Mouse (Mus musculus) adrenal gland (tissue): ENCODE measurements around the gene Med28.

Source experiments
- intact Hi-C: fragments of 180-260 bp; cut with DNase I; formaldehyde crosslinking; loops from one replicate; pipeline ENCODE4 v1.15.1; 2025

The Med28 gene

DNA sequence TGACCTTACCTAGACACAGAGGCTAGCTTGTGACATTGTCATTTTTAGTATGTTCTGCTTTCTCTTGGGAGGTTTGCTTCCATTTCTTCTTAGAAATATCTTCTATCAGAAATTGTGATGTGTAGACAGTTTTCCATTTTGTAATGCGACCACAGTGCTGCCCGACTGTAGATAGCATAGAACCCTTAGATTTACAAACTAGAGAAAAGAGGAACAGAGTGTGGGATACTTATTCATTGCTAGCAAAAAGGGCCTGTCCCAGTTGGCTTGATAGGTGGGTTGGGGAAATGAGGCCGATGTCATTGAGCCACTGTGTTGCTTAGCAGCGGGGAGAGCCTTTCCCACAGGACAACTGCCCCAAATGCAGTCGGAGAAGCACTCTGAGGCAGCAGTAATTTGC lies 22.5 kb upstream of the Med28 start:
- intact Hi-C loops = no loop called here

DNA sequence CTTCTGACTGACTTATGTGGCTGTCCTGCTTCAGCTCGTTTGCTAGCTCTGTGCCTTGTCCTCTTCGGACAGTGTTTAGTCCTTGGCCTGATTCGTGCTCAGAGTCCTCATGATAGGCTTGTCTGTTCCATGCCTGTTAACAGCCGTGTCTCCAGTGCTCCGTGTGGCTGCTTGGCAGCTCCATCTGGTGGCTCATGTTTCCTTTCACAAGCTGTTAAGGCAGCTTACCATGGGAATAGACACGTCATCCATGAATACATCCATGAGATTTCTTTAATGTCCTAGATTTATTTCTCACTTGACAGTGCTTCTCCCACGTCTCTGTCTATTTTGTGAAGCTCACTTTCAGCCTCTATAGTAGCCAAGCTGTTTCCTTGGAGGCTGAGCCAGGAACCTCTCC lies 10.0 kb upstream of the Med28 start:
- intact Hi-C loops = no loop called here

DNA sequence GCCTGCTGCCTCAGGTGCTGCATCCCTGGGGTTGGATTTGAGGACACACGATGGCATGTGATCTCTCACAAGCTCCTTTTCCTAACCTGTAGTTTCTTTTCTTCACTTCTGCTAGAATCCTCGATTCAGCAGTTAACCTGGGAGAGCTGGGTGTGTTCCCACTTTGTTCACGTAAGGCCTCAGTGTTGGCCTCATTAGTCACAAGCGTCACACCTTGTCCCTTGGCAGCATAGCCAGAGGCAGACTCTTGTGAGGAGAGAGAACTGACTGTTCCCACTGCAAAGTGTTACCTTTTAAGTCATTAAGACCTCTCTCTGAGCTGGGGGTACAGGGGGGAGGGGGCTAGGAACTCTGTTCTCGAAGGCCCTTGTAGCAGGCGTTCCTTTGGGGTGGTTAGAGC lies 7.1 kb upstream of the Med28 start:
- intact Hi-C loops = no loop called here

DNA sequence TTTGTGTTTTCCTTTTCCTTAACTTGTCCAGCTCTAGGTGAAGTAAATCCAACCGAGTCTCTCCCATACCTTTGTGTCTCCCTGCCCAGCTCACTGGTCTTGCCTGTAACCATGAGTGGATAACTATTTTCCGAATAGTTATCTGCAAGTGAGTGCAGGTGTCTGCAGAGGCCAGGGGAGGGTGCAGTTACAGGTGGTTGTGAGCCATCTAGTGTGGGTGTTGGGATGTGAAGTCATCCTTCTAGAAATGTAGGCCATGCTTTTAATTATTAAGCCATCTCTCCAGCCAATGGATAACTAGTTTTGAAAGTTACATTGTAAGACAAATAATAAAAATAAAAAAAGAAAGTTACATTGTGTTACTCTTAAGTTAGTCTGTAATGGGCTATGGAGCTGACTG lies 6.5 kb upstream of the Med28 start:
- intact Hi-C loops = no loop called here

DNA sequence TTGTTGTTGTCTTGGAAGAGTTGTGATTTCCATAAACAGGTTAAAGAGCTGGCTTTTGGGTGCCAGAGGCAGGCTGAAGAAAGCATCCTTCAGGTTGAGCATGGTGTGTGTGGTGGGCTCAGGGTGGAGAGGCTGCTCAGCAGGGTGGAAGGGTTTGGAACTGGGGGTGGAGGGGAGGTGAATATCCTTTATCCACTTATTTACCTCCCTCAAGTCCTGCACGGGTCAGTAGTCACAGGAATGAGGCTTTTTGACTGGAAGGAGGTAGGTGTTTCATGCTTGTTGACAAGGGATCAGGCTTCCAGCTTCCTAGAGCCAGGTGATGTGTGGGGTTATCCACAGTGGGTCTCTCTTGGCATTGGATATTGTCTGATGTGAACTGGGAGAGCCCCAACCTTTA lies 5.4 kb upstream of the Med28 start:
- intact Hi-C loops = no loop called here

DNA sequence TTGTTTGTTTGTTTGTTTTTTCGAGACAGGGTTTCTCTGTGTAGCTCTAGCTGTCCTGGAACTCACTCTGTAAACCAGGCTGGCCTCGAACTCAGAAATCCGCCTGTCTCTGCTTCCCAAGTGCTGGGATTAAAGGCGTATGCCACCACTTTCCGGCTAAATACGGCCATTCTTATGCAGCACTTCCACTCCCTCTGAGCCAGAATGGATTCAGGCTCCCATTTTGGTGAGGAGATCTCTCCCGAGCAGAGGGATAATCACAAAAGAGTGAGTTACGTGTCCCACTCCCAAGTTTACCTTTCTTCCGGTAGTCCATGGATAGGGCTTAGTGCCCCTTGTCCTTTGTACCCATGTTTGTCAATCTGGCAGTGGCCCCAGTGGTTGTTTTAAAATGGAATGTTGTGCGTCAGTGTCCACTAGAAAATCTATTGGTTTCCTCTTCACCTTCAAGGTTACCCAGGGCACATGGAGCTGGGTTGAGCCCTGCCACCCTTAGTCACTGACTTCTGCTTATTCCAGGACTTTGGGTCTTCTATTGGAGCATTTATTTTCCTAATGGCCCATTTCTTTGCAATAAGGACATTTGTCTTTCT lies 4.8 kb upstream of the Med28 start:
- intact Hi-C loops = no loop called here

DNA sequence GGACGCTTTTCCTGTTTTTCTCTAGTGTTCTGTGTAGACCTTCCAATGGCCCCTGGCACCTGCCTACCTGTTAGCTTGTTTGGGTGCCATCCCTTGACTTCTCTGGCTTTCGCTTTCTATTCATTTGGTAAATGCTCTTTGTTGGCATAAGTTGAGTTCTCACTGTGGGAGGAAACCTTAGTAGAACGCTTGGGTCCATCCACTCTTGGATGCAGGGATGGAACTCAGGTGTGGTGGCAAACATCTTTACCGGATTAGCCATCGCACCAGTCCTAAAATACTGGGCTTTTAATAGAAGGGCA lies 731 bp downstream of the Med28 start:
- intact Hi-C loops = loop anchor here (2.0 kb wide), 1 partner anchor 70 kb away; the partner anchor contains the start of gene Qdpr

DNA sequence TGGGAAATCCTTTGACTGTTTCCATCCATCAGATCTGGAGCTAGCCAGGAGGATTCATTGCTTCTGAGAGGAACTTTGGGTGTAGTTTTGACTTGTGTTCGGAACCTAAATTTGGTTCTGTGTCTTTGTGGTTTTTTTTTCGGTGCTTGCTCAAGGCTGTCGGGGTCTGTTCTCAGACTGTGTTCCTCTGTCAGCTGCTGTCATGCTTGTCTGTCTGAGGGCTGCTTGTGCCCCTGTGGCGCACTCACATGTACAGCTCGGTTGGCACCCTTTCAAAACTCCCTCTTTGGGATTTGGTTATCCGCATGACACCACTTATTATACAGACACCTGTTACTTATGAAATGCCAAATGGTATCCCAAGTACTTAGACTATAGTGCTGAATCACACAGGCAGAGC lies 1.6 kb downstream of the Med28 start:
- intact Hi-C loops = loop anchor here (2.0 kb wide), 1 partner anchor 71 kb away; the partner anchor contains the start of gene Qdpr

DNA sequence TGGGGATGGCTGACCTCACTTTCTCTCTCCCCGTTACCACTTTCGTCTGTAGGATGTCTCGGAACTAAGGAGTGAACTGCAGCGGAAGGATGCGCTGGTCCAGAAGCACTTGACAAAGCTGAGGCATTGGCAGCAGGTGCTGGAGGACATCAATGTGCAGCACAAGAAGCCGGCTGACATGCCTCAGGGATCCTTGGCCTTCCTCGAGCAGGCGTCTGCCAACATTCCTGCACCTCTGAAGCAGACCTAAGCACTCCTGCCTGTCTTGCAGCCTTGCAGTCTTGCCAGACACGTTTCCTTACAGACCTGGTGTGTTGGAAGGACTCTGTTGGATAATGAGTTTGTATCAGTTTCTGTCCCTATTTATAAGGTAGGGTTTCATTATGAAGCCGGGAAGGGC lies 5.1 kb downstream of the Med28 start:
- intact Hi-C loops = loop anchor here (5.0 kb wide), 1 partner anchor 33 kb away; the partner anchor contains the start of gene Lap3

DNA sequence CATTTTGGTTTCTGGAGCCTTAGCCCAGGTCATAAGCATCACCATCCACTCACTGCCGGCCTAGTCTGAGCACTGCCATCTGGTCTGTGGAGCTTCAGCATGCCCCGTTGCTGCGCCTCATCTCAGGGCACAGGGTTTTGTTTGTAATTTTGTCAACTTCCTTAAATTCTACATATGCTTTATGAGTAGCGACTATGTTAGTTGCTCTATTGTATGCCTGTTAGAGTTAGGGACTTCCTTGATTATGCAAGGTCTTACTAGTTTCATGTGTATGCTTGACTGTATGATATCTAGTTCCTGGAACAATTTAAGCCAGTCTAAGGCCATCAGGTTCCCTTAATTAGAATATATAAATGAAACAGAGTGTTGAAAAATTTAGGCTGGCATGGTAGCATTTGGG lies 6.3 kb downstream of the Med28 start:
- intact Hi-C loops = loop anchor here (5.0 kb wide), 1 partner anchor 34 kb away; the partner anchor contains the start of gene Lap3

DNA sequence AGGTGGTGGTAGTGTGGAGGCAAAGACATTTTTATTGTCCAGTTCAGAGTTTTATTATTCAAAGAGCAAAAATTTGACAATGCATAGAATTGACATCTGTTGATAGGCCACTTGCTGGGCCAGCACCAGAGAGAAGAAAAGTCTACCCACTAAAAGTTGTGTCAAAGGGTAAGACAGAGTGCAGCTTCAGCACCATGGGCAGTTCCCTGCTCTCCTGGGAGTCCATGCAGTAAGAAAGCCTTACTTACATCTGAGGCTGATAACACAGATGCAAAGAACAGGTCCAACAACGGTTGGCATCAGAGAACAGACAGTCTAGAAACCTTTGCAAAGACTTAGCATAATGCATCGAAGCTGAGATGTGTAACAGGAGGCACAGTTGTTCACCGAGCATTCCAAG lies 9.7 kb downstream of the Med28 start:
- intact Hi-C loops = loop anchor here (5.0 kb wide), 1 partner anchor 37 kb away; the partner anchor contains the start of gene Lap3

DNA sequence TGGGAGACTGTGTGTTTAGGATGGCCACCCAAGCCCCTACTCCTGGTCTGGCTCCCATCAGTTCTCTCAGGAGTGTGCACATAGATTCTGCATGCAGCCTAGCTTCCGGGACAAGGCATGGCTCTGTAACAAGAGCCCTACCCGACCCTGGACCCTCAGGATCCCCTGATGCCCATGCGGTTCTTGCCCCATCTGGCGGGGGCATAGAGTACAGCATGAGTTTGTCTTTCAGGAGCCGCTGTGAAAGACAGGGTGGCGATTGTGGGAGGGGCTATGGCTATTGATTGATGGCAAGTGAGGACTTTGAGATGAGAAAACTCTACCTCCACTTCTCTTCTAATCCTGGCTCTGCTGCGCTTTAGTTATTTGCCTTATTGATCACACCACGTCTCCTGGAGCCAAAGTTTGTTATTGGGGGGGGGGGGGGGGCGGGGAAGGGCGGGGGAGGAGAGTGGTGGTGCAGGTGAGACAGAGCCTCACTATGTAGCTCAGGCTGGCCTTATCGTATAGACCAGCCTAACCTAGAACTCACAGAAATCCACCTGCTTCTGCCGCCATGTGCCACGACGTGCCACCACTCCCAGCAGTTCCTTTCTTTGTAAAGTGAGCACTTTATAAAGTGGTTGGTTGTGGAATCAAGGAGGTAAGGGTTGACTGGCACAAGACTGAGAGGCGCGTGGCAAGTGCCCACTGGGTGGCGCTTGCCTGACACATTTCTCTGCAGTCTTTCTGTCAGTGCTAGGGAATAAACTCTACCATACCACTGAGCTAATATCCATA lies 14.5 kb downstream of the Med28 start:
- intact Hi-C loops = loop anchor here (2.0 to 5.0 kb wide), 3 partner anchors 60 to 813 kb away; partner anchors contain the start of gene Ncapg

DNA sequence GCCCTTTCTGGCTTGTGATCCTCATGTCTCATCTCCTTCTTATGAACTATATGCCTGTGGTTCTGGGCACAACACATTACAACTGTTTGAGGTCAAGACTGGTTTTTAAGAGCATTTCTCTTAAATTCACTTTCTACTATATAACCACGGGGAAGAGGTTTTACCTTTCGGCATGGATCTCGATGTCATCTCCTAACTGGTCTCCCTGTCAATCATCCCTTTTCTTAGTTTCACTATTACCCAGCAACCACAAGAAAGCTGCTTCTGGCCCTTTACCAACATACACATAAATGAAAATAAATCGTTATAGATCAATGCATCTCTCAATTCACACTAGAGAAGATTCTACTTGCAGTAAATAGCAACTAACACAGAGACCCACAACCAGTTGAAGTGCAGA lies 15.1 kb downstream of the Med28 start:
- intact Hi-C loops = loop anchor here (2.0 to 5.0 kb wide), 3 partner anchors 60 to 812 kb away; partner anchors contain the start of gene Ncapg

DNA sequence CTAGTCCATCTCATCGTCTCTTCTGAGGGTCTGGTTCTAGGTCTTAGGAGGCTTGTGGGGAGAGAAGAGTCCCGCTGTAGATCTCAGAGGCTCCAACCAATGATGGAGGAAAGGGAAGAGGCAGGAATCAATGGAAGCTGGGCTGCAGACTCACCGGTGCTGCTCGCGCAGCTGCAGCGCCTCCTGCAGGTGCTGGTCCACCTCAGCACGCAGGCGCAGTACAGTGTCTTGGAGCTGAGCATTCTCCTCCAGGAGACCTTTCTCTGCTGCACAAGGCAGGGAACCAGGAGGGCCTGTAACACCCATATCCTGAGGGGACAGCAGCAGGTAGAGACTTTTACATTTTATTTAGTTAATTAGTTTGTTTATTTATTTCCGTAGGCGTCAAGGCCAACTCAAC lies 19.5 kb downstream of the Med28 start:
- intact Hi-C loops = loop anchor here (5.0 kb wide), 2 partner anchors 128 to 808 kb away; partner anchors contain the start of gene Ncapg

DNA sequence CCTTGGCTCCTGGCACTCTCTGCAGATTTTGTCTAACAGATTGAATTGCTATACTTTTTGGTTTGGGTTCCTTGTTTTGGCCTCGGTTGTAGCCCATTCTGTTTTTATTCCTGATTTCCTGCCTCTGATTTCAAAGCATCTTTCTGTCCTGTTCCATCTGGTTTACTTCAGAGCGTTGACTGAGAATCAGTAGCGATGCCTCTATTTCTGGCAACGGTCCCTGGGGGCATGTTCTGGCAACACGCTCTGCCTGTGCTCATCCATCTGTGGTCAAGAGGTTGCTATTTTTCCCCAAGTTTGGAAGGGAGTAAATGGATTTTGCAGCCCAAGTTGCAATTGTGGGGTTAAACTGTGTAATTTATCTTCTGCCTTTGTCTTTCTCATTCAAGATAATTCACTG lies 23.3 kb downstream of the Med28 start:
- intact Hi-C loops = no loop called here

DNA sequence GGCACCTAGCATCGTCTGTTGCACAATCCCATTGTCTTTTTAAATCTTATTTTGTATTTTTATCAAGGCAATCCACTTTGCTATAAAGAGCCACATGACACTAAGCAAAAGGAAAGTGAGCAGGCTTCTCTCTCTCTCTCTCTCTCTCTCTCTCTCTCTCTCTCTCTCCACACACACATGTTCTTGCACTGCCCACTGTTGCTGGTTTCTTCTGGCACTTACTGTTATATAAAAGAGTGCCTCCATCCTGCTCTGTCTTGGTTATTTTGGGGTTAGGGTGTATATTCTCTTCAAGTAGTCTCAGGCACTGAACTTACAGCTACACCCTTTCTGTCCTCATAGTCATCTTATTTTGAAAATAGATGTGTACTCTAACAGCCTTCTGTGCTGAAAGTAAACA lies 29.6 kb downstream of the Med28 start:
- intact Hi-C loops = no loop called here

DNA sequence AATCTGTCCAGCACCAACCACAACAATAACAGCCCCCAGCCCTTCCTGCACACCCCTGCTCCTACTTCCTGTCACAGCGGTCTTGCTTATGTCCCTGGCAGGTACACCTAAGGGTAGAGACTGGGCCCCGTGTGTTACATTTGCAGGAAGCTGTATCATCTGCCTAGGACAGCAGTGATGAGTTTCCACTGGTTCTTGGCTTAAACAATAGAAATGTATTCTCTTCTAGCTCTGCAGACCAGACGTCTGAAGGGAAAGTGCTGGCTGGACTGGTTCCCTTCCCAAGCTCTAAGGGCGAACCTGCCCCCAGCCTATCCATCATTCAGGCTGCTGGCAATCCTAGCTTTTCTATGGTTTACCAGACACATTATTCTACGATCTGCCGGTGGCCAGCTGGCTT lies 44.0 kb downstream of the Med28 start:
- intact Hi-C loops = no loop called here

DNA sequence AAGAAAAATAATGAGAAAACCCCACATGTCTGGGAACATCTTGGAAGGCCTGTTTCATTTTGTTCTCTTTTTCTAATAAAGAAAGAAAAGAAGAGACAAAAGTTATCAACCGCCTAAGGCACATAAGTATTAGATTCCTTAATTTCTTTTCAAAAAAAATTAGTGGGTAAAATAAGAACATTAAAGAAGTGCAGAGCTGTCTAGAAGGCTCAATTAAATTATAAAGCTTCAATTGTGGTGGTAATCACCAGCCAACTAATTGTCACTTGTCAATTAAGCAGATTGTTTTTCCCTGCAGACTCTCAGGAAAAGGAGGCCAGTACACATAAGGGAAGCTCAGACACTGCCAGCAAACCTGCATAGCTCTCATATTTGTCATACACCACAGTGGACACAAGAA lies 45.8 kb downstream of the Med28 start:
- intact Hi-C loops = no loop called here

DNA sequence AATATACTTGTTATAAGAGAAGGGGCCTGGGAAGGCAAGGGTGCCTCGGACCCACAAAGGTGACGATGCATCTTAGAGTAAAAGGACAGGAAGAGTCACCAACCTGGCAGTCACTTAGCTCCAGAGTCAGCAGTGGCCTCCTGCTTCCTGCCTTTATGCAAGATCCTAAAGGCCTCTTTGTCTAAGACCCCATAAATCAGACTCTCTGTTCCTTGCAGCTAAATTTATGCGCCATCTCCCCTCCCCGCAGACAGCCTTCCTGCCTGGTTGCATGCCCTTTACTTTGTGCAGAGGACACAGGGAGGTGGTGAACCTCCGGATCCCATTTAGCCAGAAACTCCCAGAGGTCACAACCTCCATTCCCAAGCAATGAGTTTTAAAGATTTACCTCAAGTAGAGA lies 52.8 kb downstream of the Med28 start:
- intact Hi-C loops = no loop called here

DNA sequence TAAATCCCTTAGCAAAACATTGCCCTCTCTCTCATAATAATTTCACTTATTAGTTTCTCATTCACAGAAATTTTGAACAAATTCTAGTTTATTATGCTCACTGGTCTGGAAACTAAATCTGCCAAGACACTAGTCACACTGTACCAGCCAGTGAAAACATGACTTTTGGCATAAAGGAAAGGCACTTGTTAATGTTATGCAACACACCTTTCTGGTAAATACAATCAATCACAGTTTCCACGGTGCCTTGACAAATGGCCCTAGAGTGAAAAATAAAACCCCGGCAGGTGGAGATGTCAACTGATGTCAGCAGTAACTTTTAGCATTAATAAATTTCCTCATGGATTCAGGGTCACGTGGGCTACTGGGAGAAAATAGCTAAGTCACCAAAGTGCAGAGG lies 56.7 kb downstream of the Med28 start:
- intact Hi-C loops = no loop called here

DNA sequence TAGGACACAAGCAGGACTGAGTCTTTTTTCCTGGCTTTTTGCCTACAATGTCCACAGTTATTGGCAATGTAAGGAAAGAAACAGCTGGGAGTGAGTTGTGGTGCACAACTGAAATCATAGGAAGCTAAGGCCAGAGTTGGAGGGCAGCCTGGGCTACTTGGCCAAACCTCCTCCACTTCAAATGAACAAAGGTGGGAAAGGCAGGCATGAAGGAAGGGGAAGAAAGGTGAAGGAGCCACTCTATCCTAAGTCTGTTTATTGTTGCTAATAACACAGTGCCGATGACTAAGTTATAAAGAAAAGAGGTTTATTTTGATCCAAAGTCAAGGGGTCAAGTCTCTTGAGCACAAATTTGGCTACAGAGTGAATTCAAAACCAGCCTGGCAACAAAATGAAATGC lies 57.3 kb downstream of the Med28 start:
- intact Hi-C loops = no loop called here
